Mouse (Mus musculus): ENCODE measurements around the gene Nsrp1.
A peak's percentile ranks its signal among the peaks of the same experiment; 100 is the strongest.
"Not testable (repeated sequence)": the region's sequence is repeated elsewhere in the genome, so short reads cannot be mapped to it uniquely, and the experiment has no call there.

The Nsrp1 gene

DNA sequence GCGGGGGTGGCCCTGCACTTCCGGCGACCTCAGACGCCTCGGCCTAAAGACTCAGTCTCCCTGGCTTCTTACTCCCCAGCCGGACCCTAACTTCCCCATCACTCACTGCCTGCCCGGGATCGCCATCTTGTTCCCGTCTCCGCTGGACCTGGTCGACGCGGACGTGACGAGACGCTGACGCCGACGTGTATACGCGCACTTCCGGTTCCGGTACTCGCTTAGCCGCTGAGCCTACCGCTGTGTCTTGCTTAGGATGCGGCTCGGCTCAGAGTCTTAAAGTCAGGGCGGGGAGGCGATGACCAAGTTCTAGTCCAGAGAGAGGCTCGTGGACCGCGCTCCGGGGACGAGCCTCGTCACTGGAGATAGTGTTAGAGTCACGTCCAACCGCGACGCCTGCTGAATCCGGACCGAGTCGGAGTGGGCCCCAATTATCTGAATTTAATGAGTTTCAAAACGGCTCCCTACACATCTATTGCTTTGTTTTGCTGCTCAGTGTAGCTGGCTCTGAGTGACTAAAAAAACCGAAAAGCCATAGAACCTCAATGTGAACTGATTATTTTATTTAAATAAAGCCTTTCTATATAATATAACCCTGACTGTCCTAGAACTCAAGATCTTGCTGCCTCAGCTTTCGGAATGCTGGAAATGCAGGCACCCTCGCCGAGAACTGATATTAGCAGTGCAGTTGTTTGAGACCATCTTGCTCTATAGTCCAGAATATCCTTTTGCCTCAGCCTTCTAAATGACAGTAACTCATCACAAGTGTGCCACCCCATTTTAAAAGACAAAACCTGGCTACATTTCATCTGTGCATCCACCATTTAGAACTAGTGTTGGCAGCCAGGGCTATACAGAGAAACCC, at the start of gene Nsrp1:
Gene Nsrp1 (minus strand): TSS at position 163 of the 862 bp plus-strand sequence.
- DNase-seq, result peak; percentile 89

DNA sequence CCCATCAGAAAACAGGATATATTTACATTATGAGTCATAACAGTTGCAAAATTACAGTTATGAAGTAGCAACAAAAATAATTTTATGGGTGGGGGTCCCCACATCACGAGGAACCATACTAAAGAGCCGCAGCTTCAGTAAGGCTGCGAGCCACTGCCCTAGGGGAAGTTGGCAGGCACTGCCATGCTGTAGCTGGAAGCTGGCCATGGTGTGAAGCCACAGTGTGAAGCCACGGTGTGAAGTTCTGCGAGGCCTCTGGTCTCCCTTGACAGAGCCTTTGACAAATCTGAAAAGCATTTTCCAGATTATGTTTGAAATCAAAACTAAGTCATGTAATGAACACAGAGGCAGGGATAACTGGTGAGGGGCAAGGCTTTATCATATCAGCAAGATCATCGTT, 32.9 kb upstream of the Nsrp1 start:
- no peak for DNase-seq

GRCm38 (mm10) chr11:77108442-77108841, 30.2 kb upstream of the Nsrp1 start:
- DNase-seq, result no peak

GRCm38 (mm10) chr11:77107872-77108271, 29.6 kb upstream of the Nsrp1 start:
- not testable (repeated sequence) for DNase-seq

DNA sequence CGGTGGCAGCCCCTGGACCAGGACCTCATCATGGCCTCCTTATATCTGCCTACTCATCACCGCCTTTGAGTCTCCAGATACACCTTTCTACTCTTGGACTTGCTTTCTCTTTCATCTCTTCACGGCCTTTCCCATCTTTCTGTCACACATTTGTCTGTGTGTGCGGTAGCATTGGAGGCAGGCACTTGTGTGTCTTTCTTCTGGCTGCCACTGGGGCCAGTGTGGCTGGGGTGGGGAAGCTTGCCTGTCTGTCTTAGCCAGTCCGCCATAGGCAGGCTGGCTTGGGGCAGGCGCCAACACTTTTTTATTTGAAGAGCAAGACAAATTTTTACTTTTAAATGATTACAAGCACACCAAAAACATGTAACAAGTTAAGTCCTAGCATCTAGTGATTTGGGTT, 28.7 kb upstream of the Nsrp1 start:
- no peak for DNase-seq

- DNase-seq, result peak; percentile 75
These were observed 22.1 kb upstream of the Nsrp1 start for GRCm38 (mm10) chr11:77100137-77100937.

GRCm38 (mm10) chr11:77098332-77098972, 20.2 kb upstream of the Nsrp1 start:
- DNase-seq, result no peak

- no peak for DNase-seq
These were observed 18.8 kb upstream of the Nsrp1 start for GRCm38 (mm10) chr11:77096991-77097390.

DNA sequence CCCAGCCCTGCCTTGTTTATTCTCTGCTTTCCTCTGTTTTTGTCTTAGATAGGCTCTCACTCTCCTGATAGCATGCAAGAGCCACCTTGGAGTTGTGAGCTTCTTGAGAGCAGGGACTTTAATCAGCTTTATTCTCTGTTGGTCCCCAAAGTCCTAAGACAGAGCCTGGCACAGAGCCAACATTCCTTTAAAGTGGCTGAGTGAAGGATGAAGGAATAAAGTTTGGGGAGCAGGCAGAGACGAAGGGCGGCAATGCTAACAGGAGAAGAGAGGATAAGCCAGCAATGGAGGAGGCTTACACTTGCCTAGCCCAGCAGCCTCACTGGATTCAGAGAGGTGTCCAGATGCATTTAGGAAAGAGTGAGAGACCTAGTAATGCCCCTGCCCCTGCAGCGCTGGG, 18.3 kb upstream of the Nsrp1 start:
- no peak for DNase-seq

- no peak for DNase-seq
These were observed 17.0 kb upstream of the Nsrp1 start for GRCm38 (mm10) chr11:77095206-77095605.

DNA sequence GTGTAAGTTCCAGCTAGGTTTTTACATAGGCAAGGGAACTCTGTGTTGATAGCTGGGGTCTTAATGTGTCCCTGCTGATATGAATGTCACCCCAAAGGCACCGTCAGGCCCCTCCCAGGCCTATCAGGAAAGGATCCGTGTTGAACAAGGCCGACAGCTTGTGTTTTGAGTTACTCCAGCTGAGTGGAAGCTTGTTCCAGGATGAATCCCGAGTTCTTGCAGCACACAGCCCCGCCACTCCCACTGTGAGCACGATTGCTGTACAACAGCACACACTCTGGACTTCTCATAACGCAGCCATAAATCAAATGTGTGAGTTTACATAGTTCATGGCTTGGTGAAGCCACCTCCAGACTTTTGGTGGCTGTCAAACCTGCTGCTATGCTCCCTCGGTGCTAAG, 15.9 kb upstream of the Nsrp1 start:
- no peak for DNase-seq

DNA sequence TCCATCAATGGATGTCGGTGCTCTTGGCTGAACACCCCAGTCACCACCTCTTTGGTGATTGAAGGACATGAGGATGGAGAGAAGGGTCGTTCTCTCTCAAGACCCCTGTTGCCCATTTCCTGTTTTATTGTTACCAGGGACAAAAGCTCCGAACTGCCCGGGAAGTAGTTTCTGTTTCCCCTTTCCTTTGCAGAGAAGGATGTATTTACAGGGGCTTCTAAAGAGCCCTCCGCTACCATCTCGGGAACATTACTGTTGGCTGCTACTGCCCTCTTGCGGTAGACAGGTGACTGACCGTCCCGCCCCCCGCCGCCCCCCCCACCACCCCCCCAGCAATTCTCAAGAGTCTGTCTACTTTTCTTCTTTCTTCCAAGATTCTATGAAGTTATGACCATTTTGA, 15.0 kb upstream of the Nsrp1 start:
- DNase-seq, result peak; percentile 62

- DNase-seq, result no peak
These were observed 10.9 kb upstream of the Nsrp1 start for GRCm38 (mm10) chr11:77089162-77089561.

DNA sequence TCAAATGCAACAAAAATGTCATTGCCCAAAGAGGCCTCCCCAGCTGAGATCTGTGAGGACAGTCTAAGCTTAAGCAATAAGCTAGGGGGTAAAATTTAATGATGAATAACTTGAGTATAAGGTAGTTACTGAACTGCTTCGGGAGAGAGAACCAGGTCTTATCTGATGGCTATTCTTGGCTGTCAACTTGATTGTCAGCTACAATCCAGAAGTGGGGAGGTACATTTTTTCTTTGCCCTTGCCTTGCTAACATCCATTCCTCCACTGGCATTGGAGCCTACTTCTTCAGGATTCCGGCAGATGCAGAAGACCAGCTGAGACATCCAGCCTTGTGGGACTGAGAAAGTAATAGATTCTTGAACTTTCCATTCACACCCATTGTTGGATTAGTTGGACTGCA, 8.8 kb upstream of the Nsrp1 start:
- DNase-seq, result no peak

DNA sequence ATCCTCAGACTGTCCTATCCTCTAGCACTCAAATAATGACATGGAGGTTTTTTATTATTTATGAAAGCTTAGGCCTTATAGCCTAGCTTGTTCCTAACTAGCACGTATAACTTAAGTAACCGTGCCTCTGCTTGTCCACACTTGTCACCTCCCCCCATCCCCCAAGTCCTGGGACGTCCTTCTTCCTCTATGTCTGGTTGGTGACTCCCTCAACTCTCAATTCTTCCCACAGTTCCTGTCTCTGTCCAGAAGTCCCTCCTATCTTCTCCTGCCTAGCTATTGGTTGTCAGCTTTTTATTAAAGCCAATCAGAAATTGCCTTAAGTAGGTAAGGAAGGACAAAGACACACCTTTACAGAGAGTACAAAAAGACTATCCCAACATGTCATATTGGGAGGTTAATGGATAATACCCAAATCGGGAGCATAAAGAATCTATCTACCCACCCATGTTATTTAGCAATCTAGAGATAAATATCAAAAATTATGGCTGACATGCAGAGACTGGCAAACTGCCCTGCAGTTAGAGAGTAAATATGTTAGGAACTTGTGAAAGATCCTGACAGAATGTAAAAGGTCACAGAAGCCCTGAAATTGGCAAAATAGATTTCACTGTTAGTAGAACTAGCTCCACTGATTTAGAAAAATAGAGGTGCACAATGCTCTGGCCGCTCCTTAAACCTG, 5.9 kb upstream of the Nsrp1 start:
- no peak for DNase-seq

GRCm38 (mm10) chr11:77079361-77079760, 1.1 kb upstream of the Nsrp1 start:
- DNase-seq, result no peak

DNA sequence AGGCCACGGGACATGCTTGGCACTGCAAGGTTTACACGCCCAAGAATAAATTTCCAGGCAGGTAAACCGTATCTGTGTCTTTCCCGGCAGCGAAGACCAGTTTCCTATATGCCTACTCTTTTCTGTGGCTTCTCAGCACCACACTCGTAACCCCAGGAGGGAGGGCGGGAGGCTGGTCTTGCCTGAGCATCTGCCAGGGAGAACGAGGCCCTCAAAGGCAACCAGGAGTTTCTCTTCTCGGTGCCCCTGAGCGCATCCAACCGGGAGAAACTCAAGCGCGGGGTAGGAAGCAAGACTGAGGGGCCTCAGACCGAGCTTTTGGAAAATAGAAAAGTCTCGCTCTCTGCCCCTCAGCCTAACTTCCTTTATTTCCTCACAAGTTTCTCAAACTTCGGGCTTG, 443 bp downstream of the Nsrp1 start:
- DNase-seq, result peak; percentile 25

DNA sequence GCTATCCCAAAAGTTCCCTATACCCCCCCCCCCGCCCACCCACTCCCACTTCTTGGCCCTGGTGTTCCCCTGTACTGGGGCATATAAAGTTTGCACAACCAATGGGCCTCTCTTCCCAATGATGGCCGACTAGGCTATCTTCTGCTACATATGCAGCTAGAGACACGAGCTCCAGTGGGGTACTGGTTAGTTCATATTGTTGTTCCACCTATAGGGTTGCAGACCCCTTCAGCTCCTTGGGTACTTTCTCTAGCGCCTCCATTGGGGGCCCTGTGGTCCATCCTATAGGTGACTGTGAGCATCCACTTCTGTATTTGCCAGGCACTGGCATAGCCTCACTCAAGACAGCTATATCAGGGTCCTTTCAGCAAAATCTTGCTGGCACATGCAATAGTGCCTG, 904 bp downstream of the Nsrp1 start:
- DNase-seq, result not testable (repeated sequence)

DNA sequence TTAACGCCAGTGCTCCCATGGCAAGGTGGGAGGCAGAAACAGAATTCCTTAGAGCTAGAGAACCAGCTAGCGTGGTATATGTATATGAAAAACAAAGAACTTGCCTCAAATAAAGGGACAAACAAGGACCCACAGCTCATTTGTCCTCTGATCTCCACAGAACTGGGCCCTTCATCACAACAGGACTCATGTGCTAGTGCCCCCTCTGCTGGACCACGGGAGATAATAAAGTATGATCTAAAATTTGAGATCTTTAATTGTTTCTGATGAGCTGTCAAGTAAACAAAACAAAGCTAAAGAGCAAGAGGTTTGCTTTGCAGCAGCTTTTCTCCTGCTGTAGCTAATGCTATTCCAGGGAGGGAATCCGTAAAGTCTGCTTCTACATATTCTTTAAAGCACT, 7.5 kb downstream of the Nsrp1 start:
- DNase-seq, result peak; percentile 12

GRCm38 (mm10) chr11:77068825-77069224, 9.4 kb downstream of the Nsrp1 start:
- no peak for DNase-seq

- no peak for DNase-seq
These were observed 14.8 kb downstream of the Nsrp1 start for GRCm38 (mm10) chr11:77063406-77063805.

DNA sequence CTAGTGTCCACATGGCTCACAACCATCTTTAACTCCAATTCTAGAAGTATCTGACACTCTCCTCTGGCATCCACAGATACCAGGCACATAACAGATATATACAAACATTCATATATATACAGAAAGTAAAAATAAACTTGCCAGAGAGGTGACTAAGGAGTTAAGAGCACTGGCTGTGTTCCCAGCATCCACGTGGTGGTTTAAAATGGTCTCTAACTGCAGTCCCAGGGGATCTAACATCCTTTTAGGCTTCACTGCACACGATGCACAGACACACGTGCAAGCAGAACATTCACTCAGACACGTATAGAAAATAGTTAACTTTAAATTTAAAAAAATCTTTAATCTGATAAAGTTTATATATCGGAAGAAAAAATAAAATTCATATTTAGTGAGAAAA, 16.3 kb downstream of the Nsrp1 start:
- DNase-seq, result no peak

- DNase-seq, result no peak
These were observed 35.4 kb downstream of the Nsrp1 start for GRCm38 (mm10) chr11:77042816-77043215.

All from thymus, postnatal 25 days (tissue).